Mouse (Mus musculus): ENCODE results near the gene Pecr.
"Not testable (repeated sequence)": the region's sequence is repeated elsewhere in the genome, so short reads cannot be mapped to it uniquely, and the experiment has no call there.

Pecr gene

GRCm38 (mm10) chr1:72236363-72237006 lies 47.6 kb downstream of the Pecr start:
- DNase-seq (ENCODE audit: low spot score), result peak; percentile 47

GRCm38 (mm10) chr1:72232592-72232991 lies 51.5 kb downstream of the Pecr start:
- DNase-seq (ENCODE audit: low spot score), result not testable (repeated sequence)

- DNase-seq (ENCODE audit: low spot score), result no peak
These were observed 55.1 kb downstream of the Pecr start for GRCm38 (mm10) chr1:72228974-72229373.

GRCm38 (mm10) chr1:72227546-72227945 lies 56.6 kb downstream of the Pecr start:
- DNase-seq (ENCODE audit: low spot score), result no peak

- no peak for DNase-seq (ENCODE audit: low spot score)
These were observed 57.1 kb downstream of the Pecr start for GRCm38 (mm10) chr1:72226887-72227481.

- DNase-seq (ENCODE audit: low spot score), result no peak
These were observed 57.8 kb downstream of the Pecr start for GRCm38 (mm10) chr1:72226172-72226886.

- DNase-seq (ENCODE audit: low spot score), result peak; percentile 76
These were observed 58.4 kb downstream of the Pecr start for GRCm38 (mm10) chr1:72225720-72226171.

GRCm38 (mm10) chr1:72225054-72225718 lies 58.9 kb downstream of the Pecr start:
- no peak for DNase-seq (ENCODE audit: low spot score)

- peak; percentile 38 for DNase-seq (ENCODE audit: low spot score)
These were observed 64.1 kb downstream of the Pecr start for GRCm38 (mm10) chr1:72220008-72220407.

- no peak for DNase-seq (ENCODE audit: low spot score)
These were observed 65.0 kb downstream of the Pecr start for GRCm38 (mm10) chr1:72219116-72219515.

- no peak for DNase-seq (ENCODE audit: low spot score)
These were observed 65.5 kb downstream of the Pecr start for GRCm38 (mm10) chr1:72218626-72219025.

- no peak for DNase-seq (ENCODE audit: low spot score)
These were observed 67.4 kb downstream of the Pecr start for GRCm38 (mm10) chr1:72216761-72217160.

GRCm38 (mm10) chr1:72215174-72215573 lies 68.9 kb downstream of the Pecr start:
- DNase-seq (ENCODE audit: low spot score), result no peak

GRCm38 (mm10) chr1:72214470-72214961 lies 69.6 kb downstream of the Pecr start:
- no peak for DNase-seq (ENCODE audit: low spot score)

- DNase-seq (ENCODE audit: low spot score), result no peak
These were observed 70.2 kb downstream of the Pecr start for GRCm38 (mm10) chr1:72213954-72214353.

GRCm38 (mm10) chr1:72211701-72212699 lies 72.1 kb downstream of the Pecr start, which contains the start of gene Mreg:
Mreg (minus strand) TSS chr1:72212307.
- DNase-seq (ENCODE audit: low spot score), result peak; percentile 26

- no peak for DNase-seq (ENCODE audit: low spot score)
These were observed 73.1 kb downstream of the Pecr start for GRCm38 (mm10) chr1:72210803-72211679.

All from left cerebral cortex, adult 11 months (tissue).